Mouse (Mus musculus) liver, postnatal 0 days (tissue): Measurements from ENCODE around the gene Spint5.

Experiments used
- CTCF ChIP-seq: sonication (generic); IDR thresholded peaks from 2 replicates; pipeline ENCODE4 v1.5.1; 2016; ENCODE audit warnings: antibody characterized with exemption, low read depth
- EP300 ChIP-seq: IDR thresholded peaks from 2 replicates; pipeline ENCODE4 v1.6.1; 2016; ENCODE audit warnings: antibody characterized with exemption, low read depth, mild to moderate bottlenecking

GRCm38 (mm10) chr2:164715005-164715404 lies at the start of gene Spint5:
- TF ChIP-seq CTCF (no peak), EP300 (no peak)
